Mouse (Mus musculus) adipocyte (in vitro differentiated cells): ENCODE measurements around the gene Ahr.

Experiments
- DNase-seq: peaks from one replicate; pipeline ENCODE4 v3.0.0-alpha.2; 2016; ENCODE audit warnings: low spot score

Ahr gene

GRCm38 (mm10) chr12:35501476-35501875, 33.4 kb downstream of the Ahr start:
- DNase-seq: no peak

DNA sequence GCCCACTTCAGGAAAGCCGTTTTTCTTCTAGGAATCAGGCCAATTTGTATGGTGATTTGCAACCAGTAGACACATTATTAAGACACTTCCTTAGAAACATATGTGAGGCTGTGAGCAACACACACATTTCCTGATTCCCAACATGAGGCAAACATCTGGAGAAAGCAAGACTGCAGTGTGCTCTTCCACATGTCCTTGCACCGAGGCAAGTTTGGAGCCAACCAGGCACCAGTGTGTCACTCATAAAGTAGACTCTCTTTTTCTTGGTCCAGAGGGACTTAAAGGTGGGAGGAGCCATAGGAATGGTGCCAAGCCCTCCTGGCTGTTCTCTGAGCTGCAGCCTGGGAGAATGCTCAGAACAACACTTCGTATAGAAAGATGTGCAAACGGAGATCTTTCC, 39.6 kb downstream of the Ahr start:
- peak; percentile 38 for DNase-seq

GRCm38 (mm10) chr12:35480764-35481163, 54.1 kb downstream of the Ahr start:
- DNase-seq: no peak

- peak; percentile 19 for DNase-seq
Measured at GRCm38 (mm10) chr12:35478906-35479305, 55.9 kb downstream of the Ahr start.

GRCm38 (mm10) chr12:35463457-35463856, 71.4 kb downstream of the Ahr start:
- DNase-seq: no peak

GRCm38 (mm10) chr12:35462667-35463066, 72.2 kb downstream of the Ahr start:
- DNase-seq: no peak

- no peak for DNase-seq
Measured at GRCm38 (mm10) chr12:35459662-35460061, 75.2 kb downstream of the Ahr start.
